Mouse (Mus musculus) heart, postnatal 14 days (tissue): ENCODE measurements at regions not wholly inside any gene's neighbourhood (a gene's known extent, or its start where the extent isn't known, plus 50 kb on each side); places are given as distances from the start of the nearest gene placed in this dataset.

ENCODE experiments used
- DNase-seq, 2 experiments: peaks; one replicate each; pipeline ENCODE4 v3.0.0; 2021 to 2022
- intact Hi-C: fragments of 180-260 bp; cut with DNase I; formaldehyde crosslinking; loops from one replicate; pipeline ENCODE4 v1.15.1; 2025

DNA sequence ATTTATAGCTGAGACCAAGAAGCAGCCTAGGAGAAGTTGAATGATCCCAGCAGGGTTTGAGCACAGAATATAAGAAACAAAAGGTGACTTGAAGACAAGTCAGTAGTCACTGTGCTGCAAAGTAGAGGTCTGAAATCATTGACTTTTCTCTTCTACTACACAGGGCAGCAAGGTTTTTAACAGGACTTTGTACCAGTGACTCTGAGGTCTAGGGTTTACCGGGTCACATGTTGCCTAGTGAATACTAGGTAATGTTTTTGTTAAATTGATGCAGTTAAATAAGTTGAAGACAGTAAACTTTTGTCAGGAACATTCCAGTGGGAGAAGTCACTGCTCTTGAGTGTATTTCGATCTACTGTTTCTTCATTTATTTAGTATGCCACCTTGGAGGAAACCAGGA, 433.4 kb downstream of the 1700129C05Rik start:
- DNase-seq: no peak
- intact Hi-C loops: no loop called here

DNA sequence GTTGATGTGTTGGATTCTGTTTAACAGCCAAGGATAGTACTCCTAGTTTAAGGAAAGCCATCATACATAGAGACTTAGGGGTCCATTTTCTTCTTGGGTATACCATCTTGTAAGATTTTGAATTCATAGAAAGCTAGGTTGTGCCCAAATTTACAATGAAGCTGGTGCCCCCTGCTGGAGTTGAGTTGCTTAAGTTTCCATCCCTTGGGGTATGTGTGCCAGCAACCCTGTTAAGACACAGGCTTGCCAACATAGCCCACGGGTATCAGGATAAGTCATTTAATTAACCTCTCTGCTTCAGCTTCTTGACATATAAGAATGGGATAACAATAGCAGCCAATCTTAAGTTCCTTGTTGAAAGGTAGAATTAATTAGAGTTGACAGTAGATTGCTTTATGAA, 440.9 kb downstream of the 1700129C05Rik start:
- intact Hi-C loops: loop anchor here (5.0 kb wide), 1 partner anchor 669 kb away; no protein-coding TSS in a partner anchor
- DNase-seq: peak; percentile 40 to 70

DNA sequence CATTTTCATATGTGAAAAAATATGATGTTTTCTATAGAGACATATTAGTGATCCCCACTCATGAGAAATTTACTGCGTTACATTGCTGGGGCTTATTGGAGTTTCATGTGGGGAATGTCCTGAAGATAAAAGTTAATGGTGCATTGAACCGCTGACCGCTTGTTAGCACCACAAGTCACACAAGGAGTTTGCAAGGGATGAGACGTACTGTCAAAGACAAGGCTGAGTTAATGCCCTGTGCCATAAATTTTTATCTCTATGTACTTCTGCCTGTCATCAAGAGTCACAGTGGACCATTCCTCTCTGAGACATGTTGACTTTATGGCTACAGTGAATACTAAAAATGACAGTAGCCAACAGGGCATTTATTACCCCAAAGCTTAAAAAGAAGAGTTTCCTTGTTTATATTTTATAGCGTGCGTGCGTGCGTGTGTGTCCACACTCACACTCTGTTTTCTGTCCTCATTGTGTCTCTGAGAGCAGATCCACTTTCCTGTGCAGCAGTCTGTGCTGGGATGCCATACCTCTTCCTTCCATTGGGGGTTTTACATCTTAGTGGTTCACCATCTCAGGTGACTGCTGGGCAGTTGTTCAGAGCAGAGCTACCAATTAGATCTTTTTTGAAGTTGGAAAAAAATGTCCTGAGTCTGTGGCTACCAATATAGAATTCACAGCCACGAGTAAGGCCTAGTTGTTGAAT, 451.4 kb downstream of the 1700129C05Rik start:
- no peak for DNase-seq
- intact Hi-C loops: no loop called here

DNA sequence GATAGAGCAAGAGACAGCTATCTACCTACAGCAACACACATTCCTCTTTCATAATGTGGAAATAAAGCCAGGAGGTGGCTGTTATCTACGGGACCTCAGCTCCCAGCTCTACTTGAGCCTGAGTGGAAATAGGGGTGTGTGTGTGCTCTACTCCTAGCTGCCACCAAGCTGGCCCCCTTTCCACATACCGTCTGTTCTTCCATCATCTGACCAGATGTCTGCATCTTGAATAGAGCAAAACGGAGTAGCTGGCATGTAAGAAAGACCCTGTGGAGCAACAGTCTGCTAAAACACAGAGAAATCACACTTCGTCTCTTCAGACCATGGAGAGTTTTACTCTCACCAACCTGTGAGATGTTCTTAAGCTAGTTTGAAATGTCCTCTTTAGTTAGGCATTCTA, 454.9 kb downstream of the 1700129C05Rik start:
- DNase-seq: no peak
- intact Hi-C loops: no loop called here

DNA sequence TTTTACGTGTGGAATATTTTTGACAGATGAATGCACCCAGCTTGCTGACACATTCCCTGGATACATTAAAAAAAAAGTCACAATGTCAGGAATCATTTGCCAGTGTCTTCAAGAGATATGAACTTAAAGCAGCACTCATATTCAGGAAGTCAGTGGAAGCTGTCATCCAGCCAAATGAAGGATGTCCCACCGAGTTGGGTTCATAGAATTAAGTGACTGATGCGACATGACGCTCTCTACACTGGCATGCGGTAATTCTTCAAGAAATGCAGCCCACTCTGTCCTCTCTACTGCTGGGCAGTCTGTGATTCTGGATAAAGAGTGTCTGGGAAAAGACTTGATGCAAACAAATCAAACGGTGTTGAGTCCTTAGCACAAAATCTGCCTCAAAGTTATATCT, 463.9 kb downstream of the 1700129C05Rik start:
- DNase-seq: no peak
- intact Hi-C loops: no loop called here

DNA sequence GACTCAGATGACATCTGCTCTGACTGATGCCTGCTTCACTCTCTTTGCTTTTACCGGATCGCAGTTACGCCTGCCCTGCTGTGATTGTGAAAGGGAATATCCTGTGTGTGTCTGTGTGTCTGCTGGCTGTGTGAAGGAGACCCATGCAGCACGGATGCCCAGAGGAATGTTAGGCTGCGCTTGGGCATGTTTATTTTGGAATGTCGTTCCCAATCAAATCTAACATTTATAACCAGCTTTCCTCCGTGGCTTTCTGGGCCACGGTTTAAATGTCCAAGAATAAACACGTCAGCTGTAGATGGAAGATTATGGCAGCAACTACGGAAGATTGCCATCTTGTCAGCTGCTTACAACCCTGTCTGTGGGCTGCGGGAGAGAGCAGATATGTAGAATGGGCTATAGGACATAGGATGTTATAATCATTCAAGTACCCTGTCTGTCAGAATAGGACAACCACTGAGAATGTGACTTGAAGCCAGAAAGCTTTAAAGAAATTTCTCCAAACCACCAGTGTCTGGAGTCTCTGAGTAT, 464.5 kb downstream of the 1700129C05Rik start:
- no peak for DNase-seq
- intact Hi-C loops: no loop called here

GRCm38 (mm10) chr14:58675146-58675545, 467.5 kb downstream of the 1700129C05Rik start:
- no peak for DNase-seq
- intact Hi-C loops: no loop called here

GRCm38 (mm10) chr14:58663946-58664345, 478.7 kb downstream of the 1700129C05Rik start:
- intact Hi-C loops: loop anchor here (5.0 kb wide), 1 partner anchor 52 kb away; no protein-coding TSS in a partner anchor
- peak; percentile 3 to 14 for DNase-seq

DNA sequence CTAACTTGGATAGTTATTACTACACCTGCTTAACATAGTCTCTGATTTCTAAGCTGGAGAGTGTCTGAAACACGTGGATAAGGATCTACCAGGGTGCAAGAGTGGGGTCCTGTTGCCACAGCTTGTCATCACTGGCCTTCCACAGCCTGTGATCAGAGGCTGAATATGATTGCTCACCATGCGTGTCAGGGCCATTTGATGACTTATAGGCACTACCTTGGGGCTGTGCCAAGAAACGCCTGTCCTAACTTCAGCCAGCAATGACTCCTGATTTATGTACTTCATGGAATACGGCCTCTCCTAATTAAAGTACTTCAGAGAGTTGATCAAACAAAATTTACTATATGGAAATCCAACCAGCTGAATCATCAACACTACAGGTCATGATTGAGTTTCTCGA, 480.1 kb downstream of the 1700129C05Rik start:
- intact Hi-C loops: loop anchor here (5.0 kb wide), 1 partner anchor 50 kb away; no protein-coding TSS in a partner anchor
- DNase-seq: no peak

GRCm38 (mm10) chr14:58661416-58661815, 481.3 kb downstream of the 1700129C05Rik start:
- no peak for DNase-seq
- intact Hi-C loops: loop anchor here (5.0 kb wide), 1 partner anchor 49 kb away; no protein-coding TSS in a partner anchor

DNA sequence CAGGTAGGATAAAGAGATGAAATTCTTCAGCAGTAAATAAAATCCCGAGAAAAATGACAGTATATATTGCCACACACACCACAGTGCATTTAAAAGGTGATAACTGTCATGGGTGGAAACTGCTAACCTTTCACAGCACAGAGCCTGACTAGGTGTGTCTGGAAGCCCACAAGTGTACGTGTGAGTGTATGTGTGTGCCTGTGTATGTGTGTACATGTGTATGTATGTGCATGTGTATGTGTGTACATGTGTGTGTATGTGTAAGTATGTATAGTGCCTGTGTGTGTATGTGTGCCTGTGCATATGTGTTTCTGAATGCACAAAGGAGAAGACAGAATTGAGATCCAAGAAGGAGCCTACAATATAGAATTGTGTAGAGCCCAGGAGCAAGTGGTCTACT, 485.4 kb downstream of the 1700129C05Rik start:
- intact Hi-C loops: no loop called here
- no peak for DNase-seq

GRCm38 (mm10) chr14:58656935-58657238, 485.8 kb downstream of the 1700129C05Rik start:
- no peak for DNase-seq
- intact Hi-C loops: no loop called here

DNA sequence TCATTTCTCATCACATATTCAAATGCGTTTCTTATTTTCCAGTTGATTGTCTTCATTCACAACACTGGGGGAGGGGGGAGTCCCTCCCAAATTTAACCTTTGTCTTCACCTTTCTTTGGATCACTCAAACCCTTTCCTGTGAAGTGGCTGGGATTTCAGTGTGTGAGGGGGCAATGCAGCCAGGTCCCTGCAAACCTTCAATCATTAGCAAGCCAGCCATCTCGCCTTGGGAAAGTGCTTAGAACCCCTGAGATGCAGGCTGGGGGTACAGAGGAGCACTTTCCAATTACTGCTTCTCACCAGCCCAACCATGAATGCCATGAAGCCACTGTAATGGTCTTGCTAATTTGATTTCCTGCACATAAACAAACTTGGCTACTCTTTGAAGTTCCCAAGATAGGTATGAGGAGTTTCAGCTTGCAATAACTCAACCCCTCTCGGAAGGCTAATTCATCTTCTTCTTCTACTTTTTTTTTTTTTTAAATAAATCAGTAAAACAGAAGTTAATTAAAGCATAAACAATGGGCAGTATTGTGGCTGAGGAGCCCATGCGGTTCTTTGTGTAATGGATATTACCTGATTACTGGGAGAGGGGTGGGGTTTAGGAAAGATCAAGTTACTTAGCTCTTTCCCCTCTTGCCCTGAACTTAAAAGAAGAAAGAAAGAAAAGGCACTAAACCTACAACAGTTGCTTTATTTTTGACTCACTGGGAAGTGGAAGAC, 486.3 kb downstream of the 1700129C05Rik start:
- DNase-seq: no peak
- intact Hi-C loops: no loop called here

- intact Hi-C loops: no loop called here
- DNase-seq: no peak
These were observed 489.7 kb downstream of the 1700129C05Rik start for GRCm38 (mm10) chr14:58653026-58653425.

DNA sequence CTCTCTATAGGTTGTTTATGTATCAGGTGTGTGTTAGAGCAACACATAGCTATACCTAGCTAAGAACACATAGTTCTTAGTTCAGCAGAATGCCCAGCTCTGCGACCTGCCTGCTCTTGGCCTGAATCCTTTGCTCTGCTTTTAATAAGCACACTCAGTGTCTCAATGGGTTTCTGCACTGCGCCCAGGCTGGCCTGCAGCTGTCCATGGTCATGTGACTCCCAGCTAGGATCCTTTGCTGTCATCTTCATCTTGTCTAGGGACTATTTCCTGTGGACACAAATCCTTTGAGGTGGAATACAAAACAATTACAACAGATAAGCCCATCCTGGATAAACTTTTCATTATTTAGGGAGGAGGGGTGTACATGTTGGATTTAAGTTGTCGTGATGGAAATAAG, 490.7 kb downstream of the 1700129C05Rik start:
- no peak for DNase-seq
- intact Hi-C loops: no loop called here

- no peak for DNase-seq
- intact Hi-C loops: no loop called here
These were observed 491.5 kb downstream of the 1700129C05Rik start for GRCm38 (mm10) chr14:58651210-58651609.

- DNase-seq: no peak
- intact Hi-C loops: no loop called here
These were observed 504.4 kb downstream of the 1700129C05Rik start for GRCm38 (mm10) chr14:58638337-58638696.

DNA sequence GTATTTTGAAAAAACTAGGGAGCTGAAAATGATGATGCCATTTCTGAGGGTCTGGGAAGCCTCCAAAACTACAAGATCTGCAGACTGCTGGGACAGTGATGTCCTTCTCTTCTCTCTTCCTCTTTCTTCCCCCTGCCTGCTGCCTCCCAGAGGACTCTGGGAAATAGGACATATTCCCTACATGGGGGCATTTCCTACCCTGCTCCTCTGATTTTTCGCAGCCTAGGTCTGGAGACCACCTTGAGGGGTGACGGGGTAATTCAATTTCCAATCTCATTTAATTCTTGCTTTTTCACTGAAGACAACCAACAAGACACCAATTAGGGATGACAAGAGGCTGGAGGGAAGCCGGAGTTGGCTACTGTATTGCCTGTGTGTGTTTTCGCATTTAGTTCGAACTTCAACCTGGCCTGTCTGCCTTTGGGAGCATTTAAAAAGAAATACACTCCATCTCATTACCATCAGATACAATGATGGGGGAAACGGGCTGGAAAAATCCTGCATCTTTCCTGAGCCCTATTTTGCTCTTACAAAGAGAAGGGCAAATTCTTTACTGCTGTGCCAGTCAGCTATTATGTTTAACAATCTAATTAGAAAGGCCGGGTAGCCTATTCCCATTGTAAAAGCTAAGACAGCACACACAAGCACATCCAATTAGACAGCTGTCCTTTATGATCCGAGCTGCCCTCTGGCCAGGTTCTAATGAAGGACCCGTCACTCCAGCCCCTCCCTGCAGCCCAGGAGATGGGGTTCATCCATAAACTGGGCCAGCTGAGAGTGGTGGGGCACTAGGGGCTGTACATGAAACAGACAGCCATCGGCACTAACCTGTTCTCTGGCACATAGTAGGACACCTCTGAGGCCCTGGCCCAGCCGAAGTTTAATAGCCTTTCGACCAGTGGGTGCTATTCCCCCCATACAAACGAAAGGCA, 505.0 kb downstream of the 1700129C05Rik start:
- no peak for DNase-seq
- intact Hi-C loops: no loop called here

- DNase-seq: no peak
- intact Hi-C loops: no loop called here
These were observed 511.5 kb downstream of the 1700129C05Rik start for GRCm38 (mm10) chr14:58631221-58631620.

- intact Hi-C loops: no loop called here
These were observed 514.4 kb downstream of the 1700129C05Rik start for GRCm38 (mm10) chr14:58628266-58628665.

More at GRCm38 (mm10) chr14:58628266-58628665, 514.4 kb downstream of the 1700129C05Rik start:
- no peak for DNase-seq
